Mouse (Mus musculus) midbrain, embryonic 11.5 days (tissue): Measurements from ENCODE around the gene Efcab12. TPM values are rescaled to one million over a fixed set of nuclear protein-coding genes. Genes with fewer than 3 reads are reported as not detected.
"Not testable (repeated sequence)": the region's sequence is repeated elsewhere in the genome, so short reads cannot be mapped to it uniquely, and the experiment has no call there.

Source experiments
- ATAC-seq: fragments of 200-750 bp; cut with Nextera tagmentation; 2 replicates; pipeline ENCODE4 v1.8.0; 2017; ENCODE audit warnings: moderate TSS enrichment, moderate library complexity; ENCODE audit not compliant: low FRiP score
- DNase-seq: peaks from one replicate; pipeline ENCODE4 v3.0.0; 2015; ENCODE audit warnings: low spot score; ENCODE audit errors: missing footprints
- H3K27ac ChIP-seq: fragments of 300-500 bp; sonication (generic); 2 replicates; pipeline ENCODE4 v1.5.1; 2014; ENCODE audit warnings: low read depth, low read length
- H3K27me3 ChIP-seq: fragments of 300-500 bp; sonication (generic); 2 replicates; pipeline ENCODE4 v1.6.1; 2014; ENCODE audit warnings: mild to moderate bottlenecking, low read length, moderate library complexity, mixed read lengths; ENCODE audit not compliant: control insufficient read depth, insufficient read depth
- H3K36me3 ChIP-seq: fragments of 300-500 bp; sonication (generic); 2 replicates; pipeline ENCODE4 v1.6.1; 2014; ENCODE audit warnings: mild to moderate bottlenecking, low read length, moderate library complexity, mixed read lengths; ENCODE audit not compliant: control insufficient read depth, insufficient read depth
- H3K4me1 ChIP-seq: fragments of 300-500 bp; sonication (generic); 2 replicates; pipeline ENCODE4 v1.6.1; 2014; ENCODE audit warnings: low read length; ENCODE audit not compliant: control insufficient read depth, insufficient read depth
- H3K4me2 ChIP-seq: fragments of 300-500 bp; sonication (generic); 2 replicates; pipeline ENCODE4 v1.6.1; 2014; ENCODE audit warnings: mild to moderate bottlenecking, moderate library complexity
- H3K4me3 ChIP-seq: fragments of 300-500 bp; sonication (generic); 2 replicates; pipeline ENCODE4 v1.5.1; 2014; ENCODE audit warnings: low read depth, low read length
- H3K9ac ChIP-seq: fragments of 300-500 bp; sonication (generic); 2 replicates; pipeline ENCODE4 v1.6.1; 2014; ENCODE audit warnings: low read length
- H3K9me3 ChIP-seq: fragments of 300-500 bp; sonication (generic); 2 replicates; pipeline ENCODE4 v1.6.1; 2016; ENCODE audit warnings: low read length; ENCODE audit not compliant: control insufficient read depth
- WGBS: fragments of 180-500 bp; shearing (Covaris S2); extraction: QIAGEN DNeasy Blood & Tissue Kit; methylation state at CpG from one replicate; pipeline ENCODE4 v1.1.7; 2014; 5-methylcytosine and 5-hydroxymethylcytosine counted together
- polyA plus RNA-seq: library from polyadenylated mRNA; unstranded; fragments of >200 nt; fragmentation: Nextera tagmentation; extraction: Ambion mirVana; gene quantifications from 2 replicates; pipeline ENCODE4 v1.2.1, GENCODE M21; 2014

Efcab12 gene
- 1.7 and 2.0 TPM in 2 replicates for polyA plus RNA-seq

GRCm38 (mm10) chr6:115838161-115838597 lies at the start of gene Efcab12:
Gene Efcab12, minus strand, starts transcription at chr6:115838412.
- peak; percentile 92 for DNase-seq
- H3K4me1 ChIP-seq: no peaks in the 10 kb centered on the region
- H3K4me3 ChIP-seq: peak within 1 kb of the TSS; percentile 18
- peaks cover 2% of the 10 kb centered on the region; the same call in 1 of the 2 replicates for H3K36me3 ChIP-seq
- H3K4me2 ChIP-seq: peak within 1 kb of the TSS; percentile 43
- peak within 1 kb of the TSS; percentile 29 for H3K9ac ChIP-seq
- H3K27me3 ChIP-seq: no peaks in the 10 kb centered on the region
- H3K27ac ChIP-seq: no peak within 1 kb of the TSS
- ATAC-seq: peak; percentile 96
- H3K9me3 ChIP-seq: no peaks in the 10 kb centered on the region
- WGBS: 2% methylated on average over 19 of the region's 19 CpGs

- Histone ChIP-seq H3K4me2 (no peak overlapping the region), H3K36me3 (peaks cover 8% of the 10 kb centered on the region; the same call in 1 of the 2 replicates)
- 82% methylated on average over 4 of the region's 4 CpGs for WGBS
These were observed 48.7 kb upstream of the Efcab12 start for GRCm38 (mm10) chr6:115886894-115887293.

GRCm38 (mm10) chr6:115884018-115884417 lies 45.8 kb upstream of the Efcab12 start:
- Histone ChIP-seq H3K9ac (no peak overlapping the region), H3K27ac (no peak overlapping the region), H3K4me3 (no peak overlapping the region), H3K4me1 (no peaks in the 10 kb centered on the region), H3K9me3 (peaks cover 2% of the 10 kb centered on the region; the same call in 1 of the 2 replicates), H3K4me2 (no peak overlapping the region), H3K27me3 (no peaks in the 10 kb centered on the region), H3K36me3 (peaks cover 7% of the 10 kb centered on the region; the same call in 1 of the 2 replicates)
- DNase-seq (no peak), ATAC-seq (no peak)

More at GRCm38 (mm10) chr6:115886894-115887293, 48.7 kb upstream of the Efcab12 start:
- peaks cover 5% of the 10 kb centered on the region; the same call in 1 of the 2 replicates for H3K4me1 ChIP-seq
- H3K27me3 ChIP-seq: no peaks in the 10 kb centered on the region
- H3K4me3 ChIP-seq: no peak overlapping the region
- H3K9ac ChIP-seq: no peak overlapping the region
- DNase-seq: no peak
- peaks cover 2% of the 10 kb centered on the region; the same call in 1 of the 2 replicates for H3K9me3 ChIP-seq
- ATAC-seq: no peak
- H3K27ac ChIP-seq: no peak overlapping the region

GRCm38 (mm10) chr6:115880751-115881150 lies 42.5 kb upstream of the Efcab12 start:
- no peak overlapping the region for H3K27ac ChIP-seq
- no peak for DNase-seq
- H3K27me3 ChIP-seq: no peaks in the 10 kb centered on the region
- H3K9me3 ChIP-seq: no peaks in the 10 kb centered on the region
- no peak overlapping the region for H3K4me3 ChIP-seq
- no peak overlapping the region for H3K4me2 ChIP-seq
- 90% methylated on average over 8 of the region's 8 CpGs for WGBS
- ATAC-seq: no peak
- no peaks in the 10 kb centered on the region for H3K4me1 ChIP-seq
- H3K36me3 ChIP-seq: no peaks in the 10 kb centered on the region
- H3K9ac ChIP-seq: no peak overlapping the region

GRCm38 (mm10) chr6:115879736-115880135 lies 41.5 kb upstream of the Efcab12 start:
- no peaks in the 10 kb centered on the region for H3K9me3 ChIP-seq
- H3K4me1 ChIP-seq: no peaks in the 10 kb centered on the region
- no peaks in the 10 kb centered on the region for H3K27me3 ChIP-seq
- H3K9ac ChIP-seq: no peak overlapping the region
- H3K4me3 ChIP-seq: no peak overlapping the region
- H3K27ac ChIP-seq: no peak overlapping the region
- H3K4me2 ChIP-seq: no peak overlapping the region
- no peaks in the 10 kb centered on the region for H3K36me3 ChIP-seq
- WGBS: 87% methylated on average over 6 of the region's 6 CpGs
- ATAC-seq (no peak), DNase-seq (no peak)

GRCm38 (mm10) chr6:115878694-115879093 lies 40.5 kb upstream of the Efcab12 start:
- DNase-seq: no peak
- H3K36me3 ChIP-seq: no peaks in the 10 kb centered on the region
- no peak overlapping the region for H3K4me3 ChIP-seq
- H3K4me2 ChIP-seq: no peak overlapping the region
- H3K27me3 ChIP-seq: no peaks in the 10 kb centered on the region
- H3K4me1 ChIP-seq: no peaks in the 10 kb centered on the region
- no peak for ATAC-seq
- no peaks in the 10 kb centered on the region for H3K9me3 ChIP-seq
- H3K27ac ChIP-seq: no peak overlapping the region
- 81% methylated on average over 6 of the region's 6 CpGs for WGBS
- no peak overlapping the region for H3K9ac ChIP-seq

- DNase-seq (no peak), ATAC-seq (no peak)
- H3K9me3 ChIP-seq: no peaks in the 10 kb centered on the region
- H3K4me3 ChIP-seq: no peak overlapping the region
- H3K27ac ChIP-seq: no peak overlapping the region
- H3K4me2 ChIP-seq: no peak overlapping the region
- H3K9ac ChIP-seq: no peak overlapping the region
- no peaks in the 10 kb centered on the region for H3K4me1 ChIP-seq
- no peaks in the 10 kb centered on the region for H3K27me3 ChIP-seq
- H3K36me3 ChIP-seq: no peaks in the 10 kb centered on the region
- WGBS: 88% methylated on average over 2 of the region's 2 CpGs
These were observed 39.0 kb upstream of the Efcab12 start for GRCm38 (mm10) chr6:115877239-115877638.

- H3K27ac ChIP-seq, DNase-seq, H3K27me3 ChIP-seq, H3K4me2 ChIP-seq, H3K9me3 ChIP-seq, H3K9ac ChIP-seq, ATAC-seq, H3K4me3 ChIP-seq, H3K4me1 ChIP-seq, H3K36me3 ChIP-seq: not testable (repeated sequence)
- no CpG with 5 or more reads among the region's 3 CpGs for WGBS
These were observed 33.1 kb upstream of the Efcab12 start for GRCm38 (mm10) chr6:115871318-115871717.

- H3K9ac ChIP-seq, DNase-seq, H3K4me2 ChIP-seq, H3K27ac ChIP-seq, H3K27me3 ChIP-seq, ATAC-seq, H3K4me1 ChIP-seq, H3K9me3 ChIP-seq, H3K36me3 ChIP-seq, H3K4me3 ChIP-seq: not testable (repeated sequence)
- WGBS: no CpG with 5 or more reads among the region's 3 CpGs
These were observed 28.9 kb upstream of the Efcab12 start for GRCm38 (mm10) chr6:115867157-115867556.
